Mouse (Mus musculus): ENCODE results near the gene Slc35f1. TPM values are rescaled to one million over a fixed set of nuclear protein-coding genes. Genes with fewer than 3 reads are reported as not detected.

The Slc35f1 gene
- polyA plus RNA-seq, 1 experiment from 2014 or later: 4.3 TPM

DNA sequence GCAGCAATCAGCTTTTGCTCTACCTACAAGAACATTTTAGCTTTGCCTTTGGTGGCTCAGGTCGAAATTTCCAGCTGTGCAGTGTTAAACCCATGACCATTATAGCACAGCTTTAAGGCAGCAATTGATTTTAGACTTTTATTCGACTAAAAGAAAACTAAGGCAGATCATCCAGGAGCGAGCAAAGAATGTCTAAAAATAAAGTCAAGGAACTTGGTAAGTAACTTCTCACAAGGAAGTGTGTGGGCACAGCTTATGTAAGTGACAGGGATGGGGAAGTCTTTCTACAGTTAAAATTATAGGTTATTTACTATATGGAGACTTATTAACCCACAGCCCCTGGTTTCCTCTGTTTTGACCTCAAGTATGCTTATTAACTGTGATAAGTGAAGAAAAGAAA, 262.2 kb downstream of the Slc35f1 start:
- Histone ChIP-seq H3K4me1 (no peaks in the 10 kb centered on the region), H3K4me3 (no peak overlapping the region), H3K36me3 (no peaks in the 10 kb centered on the region), H3K27ac (no peak overlapping the region), H3K9me3 (no peaks in the 10 kb centered on the region), H3K27me3 (no peaks in the 10 kb centered on the region), H3K9ac (no peak overlapping the region), H3K4me2 (no peak overlapping the region)
- no peak for ATAC-seq (ENCODE audit: insufficient number of reproducible peaks, insufficient read depth, low FRiP score, low TSS enrichment, low read depth)
- 71% methylated on average over 3 of the region's 3 CpGs for WGBS

DNA sequence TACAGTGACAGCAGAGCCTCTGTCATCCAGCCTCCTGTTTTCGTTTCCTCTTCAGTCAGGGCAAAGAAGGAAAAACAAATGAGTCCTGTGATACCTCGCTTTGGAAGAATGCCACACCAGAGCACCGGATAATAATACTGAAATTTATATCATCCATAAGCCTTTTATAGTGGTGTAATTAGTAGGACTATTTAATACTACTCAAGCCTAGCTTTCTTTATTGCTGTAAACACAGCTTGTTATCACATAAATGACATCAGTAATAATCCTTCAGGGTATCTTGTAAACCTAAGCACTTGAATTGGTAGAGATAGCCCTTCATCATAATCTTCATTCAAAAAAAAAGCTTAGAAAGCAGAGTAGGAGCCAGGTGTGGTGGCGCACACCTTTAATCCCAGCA, 266.4 kb downstream of the Slc35f1 start:
- no peak overlapping the region for H3K4me3 ChIP-seq
- 64% methylated on average over 4 of the region's 4 CpGs for WGBS
- no peak for ATAC-seq (ENCODE audit: insufficient number of reproducible peaks, insufficient read depth, low FRiP score, low TSS enrichment, low read depth)

GRCm38 (mm10) chr10:52979251-52979650, 288.9 kb downstream of the Slc35f1 start:
- Histone ChIP-seq H3K4me1 (no peaks in the 10 kb centered on the region), H3K4me3 (no peak overlapping the region), H3K36me3 (no peaks in the 10 kb centered on the region), H3K27me3 (no peaks in the 10 kb centered on the region), H3K9ac (no peak overlapping the region), H3K27ac (no peak overlapping the region), H3K4me2 (no peak overlapping the region), H3K9me3 (no peaks in the 10 kb centered on the region)
- ATAC-seq (ENCODE audit: insufficient number of reproducible peaks, insufficient read depth, low FRiP score, low TSS enrichment, low read depth): no peak
- 82% methylated on average over 1 of the region's 1 CpGs for WGBS

More for the DNA sequence above, 266.4 kb downstream of the Slc35f1 start:
- Histone ChIP-seq H3K9ac (no peak overlapping the region), H3K36me3 (no peaks in the 10 kb centered on the region), H3K27me3 (no peaks in the 10 kb centered on the region), H3K9me3 (no peaks in the 10 kb centered on the region), H3K4me1 (no peaks in the 10 kb centered on the region), H3K27ac (no peak overlapping the region), H3K4me2 (no peak overlapping the region)

- Histone ChIP-seq H3K4me2 (no peak overlapping the region), H3K4me3 (no peak overlapping the region), H3K9me3 (no peaks in the 10 kb centered on the region), H3K27ac (no peak overlapping the region), H3K27me3 (no peaks in the 10 kb centered on the region), H3K36me3 (no peaks in the 10 kb centered on the region), H3K4me1 (no peaks in the 10 kb centered on the region), H3K9ac (no peak overlapping the region)
- 52% methylated on average over 1 of the region's 1 CpGs for WGBS
- no peak for ATAC-seq (ENCODE audit: insufficient number of reproducible peaks, insufficient read depth, low FRiP score, low TSS enrichment, low read depth)
Measured at GRCm38 (mm10) chr10:52982836-52983235, 292.5 kb downstream of the Slc35f1 start.

GRCm38 (mm10) chr10:52992246-52992645, 301.9 kb downstream of the Slc35f1 start:
- Histone ChIP-seq H3K4me3 (no peak overlapping the region), H3K9ac (no peak overlapping the region), H3K27ac (peak overlapping the region; percentile 55), H3K4me2 (no peak overlapping the region), H3K9me3 (no peaks in the 10 kb centered on the region), H3K36me3 (no peaks in the 10 kb centered on the region), H3K27me3 (no peaks in the 10 kb centered on the region), H3K4me1 (no peaks in the 10 kb centered on the region)
- ATAC-seq (ENCODE audit: insufficient number of reproducible peaks, insufficient read depth, low FRiP score, low TSS enrichment, low read depth): no peak
- 40% methylated on average over 2 of the region's 2 CpGs for WGBS

DNA sequence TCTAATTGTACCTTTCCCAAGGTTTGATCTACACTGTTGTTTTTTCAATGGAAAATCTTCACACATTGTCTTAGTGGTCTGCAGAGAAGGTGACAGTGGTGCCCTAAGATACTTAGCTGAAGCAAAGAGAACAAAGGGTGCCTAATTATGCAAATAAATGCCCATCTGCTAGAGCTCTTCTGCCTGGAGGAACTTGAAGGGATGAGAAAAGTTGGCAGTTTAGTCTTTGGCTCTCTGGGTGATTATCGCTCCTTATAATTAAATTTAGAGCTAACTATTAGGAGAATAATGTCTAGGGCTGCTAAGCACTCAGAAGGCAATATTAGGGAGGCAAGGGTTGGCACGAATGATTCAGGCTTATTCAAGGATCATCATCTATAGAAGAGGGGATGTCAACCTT, 306.6 kb downstream of the Slc35f1 start:
- Histone ChIP-seq H3K9ac (no peak overlapping the region), H3K4me3 (no peak overlapping the region), H3K9me3 (no peaks in the 10 kb centered on the region), H3K27me3 (no peaks in the 10 kb centered on the region), H3K4me2 (no peak overlapping the region), H3K36me3 (no peaks in the 10 kb centered on the region), H3K27ac (no peak overlapping the region), H3K4me1 (no peaks in the 10 kb centered on the region)
- no peak for ATAC-seq (ENCODE audit: insufficient number of reproducible peaks, insufficient read depth, low FRiP score, low TSS enrichment, low read depth)
- WGBS: 70% methylated on average over 2 of the region's 2 CpGs

- Histone ChIP-seq H3K4me2 (no peak overlapping the region), H3K36me3 (no peaks in the 10 kb centered on the region), H3K9me3 (no peaks in the 10 kb centered on the region), H3K27me3 (no peaks in the 10 kb centered on the region), H3K27ac (no peak overlapping the region), H3K4me1 (no peaks in the 10 kb centered on the region), H3K4me3 (no peak overlapping the region), H3K9ac (no peak overlapping the region)
- WGBS: 90% methylated on average over 7 of the region's 7 CpGs
- no peak for ATAC-seq (ENCODE audit: insufficient number of reproducible peaks, insufficient read depth, low FRiP score, low TSS enrichment, low read depth)
Measured at GRCm38 (mm10) chr10:53001136-53001535, 310.8 kb downstream of the Slc35f1 start.

DNA sequence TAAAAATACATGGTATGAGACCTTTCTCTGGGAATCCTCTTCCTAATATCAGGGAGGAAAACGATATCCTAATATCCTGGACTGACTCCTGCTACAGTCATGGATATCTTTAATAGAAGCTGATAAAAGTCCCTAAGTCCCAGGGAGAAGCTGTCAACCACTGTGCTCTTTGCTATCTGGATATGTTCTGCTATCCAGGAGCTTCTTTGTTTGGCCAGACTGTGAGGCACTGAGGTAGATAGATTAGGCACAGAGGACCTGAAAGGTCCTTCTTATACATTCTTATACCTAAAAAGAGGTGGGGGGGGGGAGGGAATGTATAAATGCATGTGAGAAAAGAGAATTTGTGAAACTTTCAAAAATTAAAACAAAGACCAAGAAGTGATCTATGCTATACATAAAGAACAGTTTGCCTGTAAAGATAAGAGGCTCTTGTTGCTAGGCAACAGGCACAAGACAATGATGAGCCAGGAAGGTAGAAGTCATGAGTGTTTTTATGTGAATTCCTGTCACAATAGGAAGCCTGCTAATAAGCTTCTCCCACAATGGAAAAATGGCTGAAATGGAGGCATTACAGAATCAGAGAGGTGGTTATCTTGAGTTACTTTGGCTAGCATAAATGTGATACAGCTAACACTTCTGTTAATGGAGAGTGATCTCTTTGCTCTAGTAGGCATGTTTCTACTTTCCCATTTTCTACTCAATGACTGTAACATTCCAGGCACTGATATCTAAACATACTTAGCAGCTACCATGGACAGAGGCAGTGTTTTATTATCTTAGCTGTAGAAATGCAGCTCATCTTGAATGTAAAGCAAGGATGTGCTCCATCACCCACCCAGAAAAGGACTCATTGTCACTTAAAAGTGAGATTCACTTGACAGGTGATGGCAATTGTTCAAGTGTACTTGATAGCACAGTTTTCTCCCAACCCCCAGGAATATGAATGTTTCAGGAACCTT, 316.2 kb downstream of the Slc35f1 start:
- H3K9ac ChIP-seq: no peak overlapping the region
- no peaks in the 10 kb centered on the region for H3K27me3 ChIP-seq
- no peak overlapping the region for H3K4me2 ChIP-seq
- H3K4me1 ChIP-seq: no peaks in the 10 kb centered on the region
- no peaks in the 10 kb centered on the region for H3K36me3 ChIP-seq
- H3K9me3 ChIP-seq: no peaks in the 10 kb centered on the region
- WGBS: 84% methylated on average over 1 of the region's 1 CpGs
- no peak overlapping the region for H3K27ac ChIP-seq
- H3K4me3 ChIP-seq: no peak overlapping the region
- no peak for ATAC-seq (ENCODE audit: insufficient number of reproducible peaks, insufficient read depth, low FRiP score, low TSS enrichment, low read depth)

- Histone ChIP-seq H3K36me3 (no peaks in the 10 kb centered on the region), H3K4me1 (no peaks in the 10 kb centered on the region), H3K4me2 (no peak overlapping the region), H3K9me3 (no peaks in the 10 kb centered on the region), H3K27me3 (no peaks in the 10 kb centered on the region), H3K4me3 (no peak overlapping the region), H3K27ac (no peak overlapping the region), H3K9ac (no peak overlapping the region)
- ATAC-seq (ENCODE audit: insufficient number of reproducible peaks, insufficient read depth, low FRiP score, low TSS enrichment, low read depth): no peak
- WGBS: 57% methylated on average over 5 of the region's 5 CpGs
Measured at GRCm38 (mm10) chr10:53013878-53014277, 323.5 kb downstream of the Slc35f1 start.

GRCm38 (mm10) chr10:53028454-53028853, 338.1 kb downstream of the Slc35f1 start:
- Histone ChIP-seq H3K4me1 (no peaks in the 10 kb centered on the region), H3K4me3 (no peak overlapping the region), H3K9ac (no peak overlapping the region), H3K4me2 (no peak overlapping the region), H3K27me3 (no peaks in the 10 kb centered on the region), H3K27ac (no peak overlapping the region), H3K9me3 (no peaks in the 10 kb centered on the region), H3K36me3 (no peaks in the 10 kb centered on the region)
- 51% methylated on average over 4 of the region's 4 CpGs for WGBS
- no peak for ATAC-seq (ENCODE audit: insufficient number of reproducible peaks, insufficient read depth, low FRiP score, low TSS enrichment, low read depth)

- Histone ChIP-seq H3K9me3 (no peaks in the 10 kb centered on the region), H3K4me1 (no peaks in the 10 kb centered on the region), H3K27ac (no peak overlapping the region), H3K9ac (no peak overlapping the region), H3K4me2 (no peak overlapping the region), H3K4me3 (no peak overlapping the region), H3K36me3 (no peaks in the 10 kb centered on the region), H3K27me3 (no peaks in the 10 kb centered on the region)
- 50% methylated on average over 1 of the region's 1 CpGs for WGBS
- ATAC-seq (ENCODE audit: insufficient number of reproducible peaks, insufficient read depth, low FRiP score, low TSS enrichment, low read depth): no peak
Measured at GRCm38 (mm10) chr10:53035202-53035601, 344.9 kb downstream of the Slc35f1 start.

DNA sequence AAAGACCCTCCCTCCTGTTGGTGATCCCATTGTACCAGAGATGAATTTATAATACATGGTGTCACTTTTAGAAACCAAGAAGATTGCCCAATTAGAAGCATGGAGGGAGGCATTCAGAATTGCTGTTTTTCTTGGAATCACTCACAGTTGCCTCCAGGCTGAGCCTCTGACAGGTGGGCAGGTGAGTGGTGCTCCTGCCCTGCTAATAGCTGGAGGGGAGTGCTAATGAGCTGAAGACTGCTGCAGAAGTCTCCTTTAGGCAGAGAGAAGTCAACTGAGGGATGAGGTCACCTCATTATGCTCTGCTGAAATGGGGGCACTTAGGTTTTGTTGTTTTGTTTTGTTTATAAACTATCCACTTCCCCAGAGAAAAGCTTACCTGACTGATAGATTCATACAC, 355.6 kb downstream of the Slc35f1 start:
- ATAC-seq (ENCODE audit: insufficient number of reproducible peaks, insufficient read depth, low FRiP score, low TSS enrichment, low read depth): no peak
- Histone ChIP-seq H3K9me3 (no peaks in the 10 kb centered on the region), H3K36me3 (no peaks in the 10 kb centered on the region)

More for the DNA sequence above, 355.6 kb downstream of the Slc35f1 start:
- H3K27me3 ChIP-seq: no peaks in the 10 kb centered on the region
- no peaks in the 10 kb centered on the region for H3K4me1 ChIP-seq
- H3K9ac ChIP-seq: no peak overlapping the region
- no peak overlapping the region for H3K27ac ChIP-seq
- H3K4me3 ChIP-seq: no peak overlapping the region
- H3K4me2 ChIP-seq: no peak overlapping the region

Data from embryonic facial prominence, embryonic 13.5 days (tissue).